Mouse (Mus musculus) heart, adult 2 months (tissue): Measurements from ENCODE around the gene Celf2. TPM values are rescaled to one million over a fixed set of nuclear protein-coding genes. Genes with fewer than 3 reads are reported as not detected.

Source experiments
- DNase-seq, 2 experiments: peaks; one replicate each; pipeline ENCODE4 v3.0.0; 2021
- H3K27ac ChIP-seq: fragments of 200-600 bp; 2 replicates; pipeline ENCODE4 v1.8.1; 2022
- H3K27me3 ChIP-seq: fragments of 200-500 bp; 2 replicates; pipeline ENCODE4 v1.6.1; 2012; ENCODE audit warnings: mild to moderate bottlenecking, low read length, inconsistent platforms, mixed read lengths; ENCODE audit not compliant: control insufficient read depth, insufficient read depth
- H3K36me3 ChIP-seq: fragments of 200-500 bp; 2 replicates; pipeline ENCODE4 v1.6.1; 2012; ENCODE audit warnings: low read length, inconsistent platforms; ENCODE audit not compliant: control insufficient read depth, insufficient read depth
- H3K4me1 ChIP-seq: fragments of 200-500 bp; 2 replicates; pipeline ENCODE4 v1.6.1; 2011; ENCODE audit warnings: low read length; ENCODE audit not compliant: control insufficient read depth, insufficient read depth
- H3K4me3 ChIP-seq: fragments of 200-600 bp; 2 replicates; pipeline ENCODE4 v1.8.1; 2022
- H3K79me2 ChIP-seq: fragments of 200-500 bp; replicated peaks from 2 replicates; pipeline ENCODE4 v1.6.1; 2012; ENCODE audit warnings: mild to moderate bottlenecking, inconsistent platforms, low read length, moderate library complexity, mixed read lengths; ENCODE audit not compliant: control insufficient read depth, insufficient read depth
- H3K9ac ChIP-seq: fragments of 200-500 bp; 2 replicates; pipeline ENCODE4 v1.6.1; 2012; ENCODE audit warnings: low read depth, mild to moderate bottlenecking, control low read depth, inconsistent platforms, low read length, mixed read lengths
- CTCF ChIP-seq: fragments of 200-600 bp; IDR thresholded peaks from 2 replicates; pipeline ENCODE4 v1.8.1; 2022; ENCODE audit warnings: antibody characterized with exemption, mild to moderate bottlenecking, moderate library complexity
- EP300 ChIP-seq: fragments of 200-500 bp; IDR thresholded peaks from 2 replicates; pipeline ENCODE4 v1.6.1; 2011; ENCODE audit warnings: low read depth, low read length, control low read depth; ENCODE audit not compliant: insufficient read depth
- POLR2A ChIP-seq: fragments of 200-500 bp; IDR thresholded peaks from 2 replicates; pipeline ENCODE4 v1.6.1; 2011; ENCODE audit warnings: mild to moderate bottlenecking, low read depth, low read length, control low read depth; ENCODE audit not compliant: insufficient read depth
- WGBS: fragments of 180-500 bp; shearing (Covaris S2); methylation state at CpG from one replicate; pipeline ENCODE4 v1.1.7; 2018; 5-methylcytosine and 5-hydroxymethylcytosine counted together
- intact Hi-C: fragments of 180-260 bp; cut with DNase I; formaldehyde crosslinking; loops from one replicate; pipeline ENCODE4 v1.15.1; 2025
- polyA plus RNA-seq: library from polyadenylated mRNA; depleted of rRNA; stranded (reverse); fragments of >200 nt; gene quantifications from 2 replicates; pipeline ENCODE4 v1.2.3, GENCODE M21; 2012
- total RNA-seq, 2 experiments: library from RNA; stranded (reverse); gene quantifications; 2 replicates each; pipeline ENCODE4 v1.2.3; 2021

The Celf2 gene
- total and polyA plus RNA-seq, 3 experiments, result 38.1 to 63.9 (median 56.7) TPM

GRCm38 (mm10) chr2:6678231-6678630 lies 831.1 kb downstream of the Celf2 start:
- no peak overlapping the region for H3K9ac ChIP-seq
- intact Hi-C loops, result no loop called here
- TF ChIP-seq EP300 (no peak), CTCF (no peak), POLR2A (no peak)

DNA sequence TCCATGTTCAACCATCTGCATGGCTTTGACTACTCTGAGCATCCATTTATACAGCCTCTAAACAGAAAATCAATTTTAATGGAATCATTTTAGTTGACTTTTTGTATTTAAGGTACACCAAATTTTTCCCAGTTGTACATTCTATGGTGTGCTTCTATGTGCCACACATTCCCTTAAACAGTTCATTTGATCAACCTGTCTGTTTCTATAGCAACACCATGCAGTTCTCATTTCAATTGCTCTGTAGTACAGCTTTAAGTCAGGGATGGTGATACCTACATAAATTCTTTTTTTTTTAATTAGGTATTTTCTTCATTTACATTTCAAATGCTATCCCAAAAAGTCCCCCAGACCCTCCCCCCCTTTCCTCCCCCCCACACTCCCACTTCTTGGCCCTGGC lies 831.9 kb downstream of the Celf2 start:
- H3K4me3 ChIP-seq, result no peak overlapping the region
- H3K36me3 ChIP-seq, result no peaks in the 10 kb centered on the region

More at GRCm38 (mm10) chr2:6678231-6678630, 831.1 kb downstream of the Celf2 start:
- 92% methylated on average over 1 of the region's 1 CpGs for WGBS
- H3K4me3 ChIP-seq, result no peak overlapping the region
- H3K27me3 ChIP-seq, result no peaks in the 10 kb centered on the region
- DNase-seq, result no peak
- no peaks in the 10 kb centered on the region for H3K79me2 ChIP-seq
- no peak overlapping the region for H3K27ac ChIP-seq
- no peaks in the 10 kb centered on the region for H3K36me3 ChIP-seq
- peaks cover 2% of the 10 kb centered on the region; the same call in 1 of the 2 replicates for H3K4me1 ChIP-seq

GRCm38 (mm10) chr2:6674401-6674800 lies 835.0 kb downstream of the Celf2 start:
- no peak for DNase-seq
- intact Hi-C loops, result loop anchor here (2.0 kb wide), 1 partner anchor 18 kb away; no protein-coding TSS in a partner anchor
- TF ChIP-seq CTCF, result no peak
- TF ChIP-seq EP300, result no peak
- no peak overlapping the region for H3K9ac ChIP-seq
- no peak overlapping the region for H3K4me3 ChIP-seq
- no peaks in the 10 kb centered on the region for H3K79me2 ChIP-seq
- no peaks in the 10 kb centered on the region for H3K36me3 ChIP-seq
- H3K27ac ChIP-seq, result no peak overlapping the region
- WGBS, result 80% methylated on average over 3 of the region's 3 CpGs
- peaks cover 2% of the 10 kb centered on the region; the same call in 1 of the 2 replicates for H3K4me1 ChIP-seq
- H3K27me3 ChIP-seq, result no peaks in the 10 kb centered on the region

More for the DNA sequence above, 831.9 kb downstream of the Celf2 start:
- Histone ChIP-seq H3K9ac (no peak overlapping the region), H3K27ac (no peak overlapping the region), H3K4me1 (peaks cover 2% of the 10 kb centered on the region; the same call in 1 of the 2 replicates), H3K27me3 (no peaks in the 10 kb centered on the region), H3K79me2 (no peaks in the 10 kb centered on the region)
- intact Hi-C loops, result no loop called here
- TF ChIP-seq CTCF (no peak), EP300 (no peak), POLR2A (no peak)
- DNase-seq, result no peak

- no peaks in the 10 kb centered on the region for H3K27me3 ChIP-seq
- no peaks in the 10 kb centered on the region for H3K36me3 ChIP-seq
- no peak overlapping the region for H3K9ac ChIP-seq
- intact Hi-C loops, result no loop called here
- H3K27ac ChIP-seq, result no peak overlapping the region
- no peaks in the 10 kb centered on the region for H3K79me2 ChIP-seq
- DNase-seq, result no peak
- peaks cover 2% of the 10 kb centered on the region; the same call in 1 of the 2 replicates for H3K4me1 ChIP-seq
- TF ChIP-seq EP300, result no peak
- 82% methylated on average over 3 of the region's 3 CpGs for WGBS
- H3K4me3 ChIP-seq, result no peak overlapping the region
Measured at GRCm38 (mm10) chr2:6673418-6673817, 835.9 kb downstream of the Celf2 start.

- H3K9ac ChIP-seq, result no peak overlapping the region
- H3K36me3 ChIP-seq, result no peaks in the 10 kb centered on the region; the same call in 1 of the 2 replicates
- DNase-seq, result no peak
- H3K4me3 ChIP-seq, result no peak overlapping the region
- no peak for TF ChIP-seq CTCF
- no peak overlapping the region for H3K27ac ChIP-seq
- WGBS, result 73% methylated on average over 4 of the region's 4 CpGs
- no peaks in the 10 kb centered on the region for H3K79me2 ChIP-seq
- no peaks in the 10 kb centered on the region for H3K27me3 ChIP-seq
- intact Hi-C loops, result no loop called here
- no peaks in the 10 kb centered on the region for H3K4me1 ChIP-seq
Measured at GRCm38 (mm10) chr2:6667611-6668010, 841.8 kb downstream of the Celf2 start.

- H3K9ac ChIP-seq, result no peak overlapping the region
- no peaks in the 10 kb centered on the region; the same call in 1 of the 2 replicates for H3K4me1 ChIP-seq
- intact Hi-C loops, result no loop called here
- no peak for DNase-seq
- H3K79me2 ChIP-seq, result no peaks in the 10 kb centered on the region
- TF ChIP-seq CTCF (no peak), POLR2A (no peak), EP300 (no peak)
- H3K27ac ChIP-seq, result no peak overlapping the region
- no peak overlapping the region for H3K4me3 ChIP-seq
- no peaks in the 10 kb centered on the region for H3K27me3 ChIP-seq
- H3K36me3 ChIP-seq, result no peaks in the 10 kb centered on the region; the same call in none of the 2 replicates
- 76% methylated on average over 4 of the region's 4 CpGs for WGBS
Measured at GRCm38 (mm10) chr2:6659834-6660233, 849.5 kb downstream of the Celf2 start.
